Mouse (Mus musculus): ENCODE measurements at regions not wholly inside any gene's neighbourhood (a gene's known extent, or its start where the extent isn't known, plus 50 kb on each side); places are given as distances from the start of the nearest gene placed in this dataset.

GRCm38 (mm10) chr11:20460501-20460921 is 82.5 kb upstream of the Sertad2 start:
- TF ChIP-seq CTCF (IDR thresholded peaks at IDR 0.05; ENCODE audit: extremely low read depth, insufficient read depth, insufficient read length, insufficient replicate concordance) (no peak), POLR2A (IDR thresholded peaks at IDR 0.05; ENCODE audit: low read depth, low read length) (no peak)

Data from spleen, adult 2 months (tissue).